Mouse (Mus musculus) ES-E14 (cell line): ENCODE measurements at regions not wholly inside any gene's neighbourhood (a gene's known extent, or its start where the extent isn't known, plus 50 kb on each side); places are given as distances from the start of the nearest gene placed in this dataset.

Experiments
- CHD2 ChIP-seq: IDR thresholded peaks from 2 replicates; pipeline ENCODE4 v1.6.1; 2014; ENCODE audit warnings: mild to moderate bottlenecking, low read depth, low read length, inconsistent platforms
- HCFC1 ChIP-seq: IDR thresholded peaks from 2 replicates; pipeline ENCODE4 v1.6.1; 2012; ENCODE audit warnings: low read length, inconsistent platforms, borderline replicate concordance; ENCODE audit not compliant: insufficient read depth
- MAFK ChIP-seq: IDR thresholded peaks from 2 replicates; pipeline ENCODE4 v1.6.1; 2014; ENCODE audit warnings: mild to moderate bottlenecking, low read depth, low read length, inconsistent platforms; ENCODE audit not compliant: insufficient read depth
- ZC3H11A ChIP-seq: IDR thresholded peaks from 2 replicates; pipeline ENCODE4 v1.6.1; 2012; ENCODE audit warnings: low read depth, mild to moderate bottlenecking, inconsistent platforms, low read length, borderline replicate concordance
- ZNF384 ChIP-seq: IDR thresholded peaks from 2 replicates; pipeline ENCODE4 v1.6.1; 2012; ENCODE audit warnings: low read depth, low read length, inconsistent platforms

GRCm38 (mm10) chr14:72360829-72361520, 130.7 kb downstream of the Gm9195 start:
- TF ChIP-seq MAFK = no peak
- TF ChIP-seq ZNF384 = no peak
- no peak for TF ChIP-seq CHD2
- no peak for TF ChIP-seq ZC3H11A
- TF ChIP-seq HCFC1 = no peak
